Mouse (Mus musculus) ES-Bruce4 (cell line): ENCODE data around the gene Anapc16.

Source experiments
- CTCF ChIP-seq: IDR thresholded peaks from one replicate; pipeline ENCODE4 v1.8.1; 2011; ENCODE audit warnings: low read depth, low read length
- POLR2A ChIP-seq: IDR thresholded peaks from one replicate; pipeline ENCODE4 v1.8.1; 2011; ENCODE audit warnings: low read length; ENCODE audit not compliant: insufficient read depth

GRCm38 (mm10) chr10:59991262-59991880 is 11.6 kb downstream of the Anapc16 start:
- TF ChIP-seq CTCF: no peak
- TF ChIP-seq POLR2A: no peak
